Mouse (Mus musculus) thymus, adult 2 months (tissue): ENCODE measurements around the gene Abcc12.

Experiments
- CTCF ChIP-seq: fragments of 200-500 bp; IDR thresholded peaks from 2 replicates; pipeline ENCODE4 v1.5.1; 2012; ENCODE audit warnings: mild to moderate bottlenecking, control low read depth, low read length, moderate library complexity, borderline replicate concordance; ENCODE audit not compliant: control insufficient read depth, poor library complexity, insufficient read depth; ENCODE audit errors: extremely low read depth
- POLR2A ChIP-seq: fragments of 200-500 bp; IDR thresholded peaks from 2 replicates; pipeline ENCODE4 v1.6.1; 2012; ENCODE audit warnings: mild to moderate bottlenecking, low read length, control low read depth, moderate library complexity; ENCODE audit not compliant: control insufficient read depth, poor library complexity, insufficient read depth; ENCODE audit errors: extremely low read depth

DNA sequence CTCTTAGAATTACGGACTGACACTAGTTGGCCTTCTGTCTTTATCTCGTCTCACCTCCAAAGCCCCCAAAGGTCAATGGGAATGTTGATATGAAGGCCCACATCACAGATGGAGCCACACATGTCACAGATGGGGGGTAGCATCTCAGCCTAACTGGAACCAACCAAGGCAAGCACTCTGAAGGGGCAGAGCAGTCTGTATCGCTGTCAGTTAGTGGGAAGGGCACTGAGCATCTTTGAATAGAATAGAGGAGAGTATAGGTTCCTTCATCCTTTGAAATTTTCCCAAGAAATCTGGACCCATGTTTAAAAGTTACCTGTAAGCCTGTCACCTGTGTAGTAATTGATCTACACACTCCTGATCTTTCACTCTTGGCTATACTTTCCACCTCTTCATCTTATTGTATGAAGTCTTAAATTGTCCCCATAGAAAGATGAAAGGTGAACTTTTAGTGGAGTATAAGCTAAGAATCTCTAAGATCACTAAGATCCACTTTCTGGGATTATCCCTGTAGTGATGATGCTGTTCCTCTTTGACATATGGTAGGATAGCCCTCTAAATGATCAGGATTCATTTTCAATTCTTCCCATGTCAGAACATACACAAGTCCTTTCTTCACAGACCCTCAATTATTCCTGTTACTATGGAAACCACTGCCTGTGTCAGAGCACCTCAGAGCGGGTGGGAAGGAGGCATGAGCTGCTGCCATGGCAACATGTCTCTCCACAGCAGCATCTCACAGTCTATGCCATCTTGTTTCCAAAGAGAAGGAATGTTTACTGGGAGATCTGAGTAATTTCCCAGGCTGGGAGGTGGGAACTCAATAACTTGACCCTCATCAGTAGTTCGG is 142.1 kb downstream of the Abcc12 start:
- TF ChIP-seq CTCF, result no peak
- no peak for TF ChIP-seq POLR2A
